Mouse (Mus musculus): ENCODE data around the gene Cdk17.

Cdk17 gene

DNA sequence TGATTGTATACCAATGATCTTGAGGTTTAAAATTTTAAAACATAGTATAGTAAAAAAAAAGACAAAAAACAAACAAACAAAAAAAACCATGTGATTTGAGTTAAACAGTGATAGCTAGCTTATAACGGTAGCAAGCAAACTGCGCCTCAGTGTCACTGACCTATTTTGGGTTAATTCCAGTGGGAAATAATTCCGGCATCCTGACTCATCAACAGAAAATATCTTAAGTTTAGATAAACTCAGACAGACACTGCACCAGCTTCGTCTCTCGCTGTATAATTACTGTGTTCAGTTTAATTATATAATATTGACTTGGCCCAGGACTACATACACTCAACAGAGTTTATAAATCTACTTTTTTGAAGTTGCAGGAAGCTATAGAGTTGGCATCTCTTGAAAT is 71.2 kb downstream of the Cdk17 start:
- no peak for DNase-seq

DNA sequence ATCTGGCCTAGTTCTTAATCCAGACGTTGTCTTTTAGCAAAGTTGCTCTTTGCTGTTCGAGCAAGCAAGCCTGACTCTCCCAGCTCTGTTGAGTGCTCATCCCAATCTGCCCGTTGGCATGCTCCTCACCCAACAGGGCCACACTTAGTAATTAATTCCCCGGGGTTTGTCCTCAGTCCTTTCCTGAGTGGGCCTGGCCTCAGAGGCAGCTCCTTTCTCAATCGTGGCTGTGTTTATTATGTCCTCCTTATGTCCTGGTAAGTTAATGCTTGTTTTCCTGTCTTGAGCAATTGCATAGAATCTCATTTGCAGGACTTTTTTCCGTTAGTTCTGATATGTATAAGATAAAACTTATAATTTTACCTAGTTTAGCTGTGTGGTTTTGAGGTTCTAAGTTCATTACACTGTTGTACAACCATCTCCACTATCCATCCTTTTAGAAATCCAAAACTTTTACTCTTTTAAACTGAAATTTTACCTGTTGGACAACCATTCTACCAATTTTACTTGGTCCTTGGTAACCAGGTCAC is 73.1 kb downstream of the Cdk17 start:
- DNase-seq: no peak

DNA sequence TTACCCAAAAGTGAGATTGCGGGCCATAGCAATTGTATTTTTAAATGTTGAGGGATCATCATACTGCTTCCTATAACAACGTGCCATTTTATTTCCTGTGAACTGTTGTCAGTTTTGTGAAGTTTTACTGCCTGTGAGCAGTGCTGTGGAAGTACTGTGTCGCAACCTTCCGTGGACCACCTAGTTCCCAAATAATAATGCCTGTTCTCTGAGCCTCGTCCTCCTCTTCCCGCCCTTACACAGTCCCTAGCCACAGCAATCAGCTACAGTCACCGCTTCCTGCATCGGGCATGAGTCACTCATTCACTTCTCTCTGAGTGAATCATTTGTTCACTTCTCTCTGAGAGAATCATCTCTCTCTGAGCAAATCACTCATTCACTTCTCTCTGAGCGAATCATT is 74.0 kb downstream of the Cdk17 start:
- DNase-seq: no peak

- DNase-seq: no peak
Measured at GRCm38 (mm10) chr10:93239201-93239806, 78.6 kb downstream of the Cdk17 start.

- DNase-seq: no peak
Measured at GRCm38 (mm10) chr10:93242208-93242607, 81.5 kb downstream of the Cdk17 start.

DNA sequence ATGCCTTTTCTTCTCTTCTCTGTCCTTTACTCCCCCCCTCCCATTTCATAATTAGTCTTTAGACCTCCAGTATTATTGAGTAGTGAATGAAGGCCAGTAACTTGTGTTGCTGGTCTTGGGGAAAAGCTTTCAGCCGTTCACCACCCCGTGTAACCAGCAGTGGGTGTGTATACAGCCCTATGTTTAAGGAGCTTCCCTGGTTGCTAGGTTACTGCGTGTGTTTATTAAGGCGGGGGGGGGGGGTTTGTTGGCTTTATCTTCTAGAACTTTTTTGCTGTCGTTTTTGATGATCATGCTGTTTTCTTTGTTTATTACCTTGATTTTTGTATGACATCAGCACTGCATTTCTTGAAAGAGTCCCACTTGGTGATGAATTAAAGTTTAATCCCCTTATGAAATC is 82.2 kb downstream of the Cdk17 start:
- no peak for DNase-seq

- DNase-seq: no peak
Measured at GRCm38 (mm10) chr10:93244209-93244705, 83.6 kb downstream of the Cdk17 start.

DNA sequence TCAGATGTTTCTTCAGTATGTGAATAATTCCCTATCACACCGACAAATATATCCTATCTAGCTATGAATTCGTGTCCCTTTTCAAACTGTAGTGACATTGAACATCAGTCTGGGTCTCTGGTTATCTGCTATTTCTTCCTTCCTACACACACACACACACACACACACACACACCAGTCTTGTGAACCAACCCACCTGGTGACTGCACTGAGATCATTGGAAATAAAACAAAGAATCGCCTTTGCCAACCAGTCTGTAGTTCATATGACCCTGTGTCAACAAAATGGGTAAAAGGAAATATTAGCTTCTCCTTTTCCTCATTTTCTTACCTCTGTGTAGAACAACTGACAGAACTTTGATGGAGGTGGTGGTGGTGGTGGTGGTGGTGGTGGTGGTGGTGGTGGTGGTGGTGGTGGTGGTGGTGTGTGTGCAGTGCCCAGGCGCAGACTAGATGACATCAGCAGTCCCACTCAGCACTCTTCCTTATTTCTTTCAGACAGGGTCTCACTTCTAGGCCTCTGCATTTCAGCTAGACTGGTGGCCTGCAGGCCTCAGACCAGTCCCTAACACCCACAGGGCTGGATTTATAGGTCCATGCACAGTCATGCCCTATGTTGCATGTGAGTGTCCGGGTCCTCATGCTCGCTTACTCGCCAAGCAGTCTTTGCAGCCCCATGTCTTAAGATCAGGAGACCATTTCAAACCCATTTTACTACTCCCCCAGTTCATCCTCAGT is 85.7 kb downstream of the Cdk17 start:
- no peak for DNase-seq

- no peak for DNase-seq
Measured at GRCm38 (mm10) chr10:93247422-93247821, 86.7 kb downstream of the Cdk17 start.

- no peak for DNase-seq
Measured at GRCm38 (mm10) chr10:93247902-93248301, 87.2 kb downstream of the Cdk17 start.

- DNase-seq: no peak
Measured at GRCm38 (mm10) chr10:93248416-93248815, 87.7 kb downstream of the Cdk17 start.

- DNase-seq: no peak
Measured at GRCm38 (mm10) chr10:93249901-93250300, 89.2 kb downstream of the Cdk17 start.

GRCm38 (mm10) chr10:93250436-93251317 is 90.0 kb downstream of the Cdk17 start:
- DNase-seq: no peak

DNA sequence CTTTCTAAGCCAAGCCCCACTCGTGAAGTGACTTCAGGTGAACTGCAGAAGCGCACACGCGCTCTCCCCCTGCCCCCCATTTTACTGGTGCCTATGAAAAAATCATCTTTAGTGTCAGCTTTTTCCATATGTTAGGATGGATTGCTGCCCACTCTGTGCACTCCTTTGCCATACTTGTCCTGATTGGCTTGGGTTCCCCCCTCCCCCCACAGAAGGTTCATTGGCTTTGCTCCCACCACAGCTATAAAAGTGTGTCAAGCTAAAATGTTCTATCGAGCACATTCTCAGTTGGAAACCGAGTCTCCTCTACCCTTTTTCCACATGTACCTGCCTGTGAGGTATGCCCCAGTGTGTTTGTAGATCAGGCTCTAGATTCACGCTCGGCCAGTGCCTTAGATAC is 90.8 kb downstream of the Cdk17 start:
- no peak for DNase-seq

- no peak for DNase-seq
Measured at GRCm38 (mm10) chr10:93252661-93253060, 92.0 kb downstream of the Cdk17 start.

DNA sequence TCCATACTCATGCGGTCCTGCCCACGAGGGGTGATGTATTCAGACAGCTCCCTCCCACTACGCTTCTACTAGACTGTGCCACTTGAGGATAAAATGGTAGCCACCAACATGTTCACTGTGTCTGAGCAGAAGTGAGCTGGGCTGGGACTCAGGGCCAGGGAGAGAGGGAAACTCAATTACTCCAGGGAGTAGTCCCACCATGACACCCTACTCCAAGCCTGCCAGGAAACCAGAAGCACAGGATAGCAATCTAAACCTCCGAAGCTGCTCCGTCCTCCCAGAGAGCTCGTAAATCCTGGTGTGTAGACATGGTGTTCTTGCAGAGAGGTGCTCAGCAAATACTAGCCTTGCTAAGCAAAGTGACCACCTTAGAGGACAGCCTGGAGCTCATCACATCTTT is 92.5 kb downstream of the Cdk17 start:
- DNase-seq: no peak

GRCm38 (mm10) chr10:93255294-93255693 is 94.6 kb downstream of the Cdk17 start:
- DNase-seq: peak in 1 of 2 experiments; percentile 39

GRCm38 (mm10) chr10:93259826-93260225 is 99.2 kb downstream of the Cdk17 start:
- no peak for DNase-seq

DNA sequence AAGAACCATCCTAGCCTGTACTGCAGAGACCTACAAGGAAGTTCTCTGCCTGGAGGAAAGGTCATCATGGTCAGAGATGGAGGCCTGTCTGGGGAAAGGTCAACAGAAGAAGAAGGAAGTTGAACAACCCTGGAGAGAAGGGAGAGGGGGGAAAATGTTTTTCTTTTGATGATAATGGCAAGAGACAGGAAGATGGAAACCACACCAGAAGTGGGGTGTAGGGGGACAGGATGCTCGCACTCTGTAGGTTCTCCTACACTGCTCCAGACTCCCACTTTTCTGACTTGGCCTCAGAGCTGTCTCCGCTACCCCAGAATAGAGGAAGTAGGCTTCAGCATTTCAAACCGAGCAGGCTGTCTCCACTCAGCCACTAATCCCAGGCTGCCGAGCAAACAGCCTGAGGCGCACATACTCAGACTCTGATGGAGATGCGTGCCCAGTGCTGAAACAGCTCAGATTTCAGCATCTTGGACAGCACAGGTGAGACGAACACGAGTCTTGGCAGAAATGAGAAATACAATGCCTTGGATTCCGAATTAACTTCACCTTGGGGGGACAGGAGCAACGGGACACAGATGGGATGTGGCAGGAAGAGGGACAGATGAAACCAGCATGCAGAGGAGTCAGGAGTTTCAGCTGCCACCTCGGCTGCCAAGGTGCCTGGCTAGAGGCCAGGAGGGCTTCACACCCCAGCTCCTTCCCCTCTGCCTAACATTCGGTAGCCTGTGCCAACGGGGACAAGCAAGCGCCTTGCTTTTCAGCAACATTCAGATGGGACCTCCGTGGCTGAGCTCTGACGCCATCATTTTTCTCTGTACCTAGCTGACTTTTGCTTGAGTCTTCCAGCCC is 100.7 kb downstream of the Cdk17 start:
- peak; percentile 49 to 70 for DNase-seq

DNA sequence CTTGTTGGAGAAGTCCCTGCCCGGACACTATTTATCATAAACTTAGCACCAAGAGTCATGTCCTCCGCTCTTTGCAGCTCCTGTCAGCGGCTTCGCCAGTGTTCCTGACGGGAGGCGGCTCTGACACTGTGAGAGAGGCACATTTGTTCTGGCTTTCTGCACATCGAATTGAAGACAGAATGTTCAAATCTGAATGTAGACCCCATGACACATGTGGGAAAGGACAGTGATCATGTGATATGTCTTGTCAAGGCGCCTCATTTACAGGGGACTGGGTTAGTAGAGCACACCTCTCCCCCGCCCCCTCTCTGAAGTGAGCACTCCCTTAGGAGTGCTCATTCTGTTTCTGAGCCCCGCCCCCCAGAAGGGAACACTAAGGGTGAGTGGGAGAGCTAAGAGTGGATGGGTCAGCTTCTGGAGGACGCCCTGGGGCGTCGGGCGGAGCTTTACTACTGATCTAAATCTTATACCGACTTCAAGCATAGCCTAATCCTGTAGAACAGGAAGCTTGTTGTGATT is 101.4 kb downstream of the Cdk17 start:
- peak in 1 of 2 experiments; percentile 51 for DNase-seq

DNA sequence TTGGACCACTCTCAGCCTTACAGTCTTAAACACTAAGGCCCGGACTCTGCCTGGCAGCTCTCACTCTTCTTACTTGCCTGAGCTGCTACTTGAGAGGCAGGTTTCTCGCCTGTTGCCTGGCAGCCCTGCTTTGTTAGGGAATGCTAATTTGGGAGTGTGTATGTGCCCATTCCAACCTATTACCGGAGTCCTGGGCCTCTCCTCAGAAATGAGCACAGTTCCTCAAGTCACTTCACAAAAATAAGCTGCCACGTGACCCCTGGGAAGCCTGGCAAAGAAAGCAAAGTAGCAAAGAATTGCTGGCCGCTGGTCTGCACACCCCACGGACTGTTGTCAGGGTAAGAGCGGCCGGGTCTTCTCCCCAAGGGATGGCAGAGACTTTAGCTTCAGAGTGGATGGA is 102.8 kb downstream of the Cdk17 start:
- DNase-seq: no peak

DNA sequence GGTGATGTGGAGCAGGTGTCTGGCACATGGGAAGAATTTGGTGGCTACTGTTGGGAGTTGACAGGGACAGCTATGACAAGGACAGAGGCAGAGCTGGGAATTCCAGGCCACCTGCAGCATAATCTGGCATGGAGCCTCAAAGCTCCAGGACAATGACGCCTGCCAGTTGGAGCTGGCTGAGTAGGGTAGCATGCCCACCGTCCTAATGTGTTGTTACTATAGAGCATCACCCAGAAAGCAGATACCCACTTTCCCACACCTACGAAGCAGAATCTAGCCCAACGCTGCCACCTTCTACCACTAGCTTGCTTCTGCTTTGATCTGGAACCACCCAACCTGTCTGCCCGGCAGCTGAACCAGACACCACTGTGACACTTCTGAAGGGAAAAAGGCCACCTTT is 103.3 kb downstream of the Cdk17 start:
- no peak for DNase-seq
